Mouse (Mus musculus): Measurements from ENCODE around the gene Cc2d2b. TPM values are rescaled to one million over a fixed set of nuclear protein-coding genes. Genes with fewer than 3 reads are reported as not detected.

Gene Cc2d2b
- not detected for polyA plus RNA-seq (2014; fragmentation: Illumina TruSeq; extraction: RNeasy Lipid Tissue Mini Kit (QIAGEN cat#74804); ENCODE audit: low read depth, low replicate concordance)

GRCm38 (mm10) chr19:40748559-40748958, at the start of gene Cc2d2b:
TSS of gene Cc2d2b (plus strand) at chr19:40748753.

GRCm38 (mm10) chr19:40830703-40831415, 82.3 kb downstream of the Cc2d2b start, which contains the start of gene Ccnj:
TSS of gene Ccnj (plus strand) at chr19:40831279.

Other genes starting within 250 kb of the Cc2d2b start
- 108 TPM for gene Sorbs1, start 235.0 kb upstream of the Cc2d2b start, polyA plus RNA-seq (2014; fragmentation: Illumina TruSeq; extraction: RNeasy Lipid Tissue Mini Kit (QIAGEN cat#74804); ENCODE audit: low read depth, low replicate concordance)
- 0.61 TPM for gene Aldh18a1, start 160.3 kb upstream of the Cc2d2b start, polyA plus RNA-seq (2014; fragmentation: Illumina TruSeq; extraction: RNeasy Lipid Tissue Mini Kit (QIAGEN cat#74804); ENCODE audit: low read depth, low replicate concordance)
- 4.1 TPM for gene Tctn3, start 136.5 kb upstream of the Cc2d2b start, polyA plus RNA-seq (2014; fragmentation: Illumina TruSeq; extraction: RNeasy Lipid Tissue Mini Kit (QIAGEN cat#74804); ENCODE audit: low read depth, low replicate concordance)
- 12.7 TPM for gene Entpd1, start 136.4 kb upstream of the Cc2d2b start, polyA plus RNA-seq (2014; fragmentation: Illumina TruSeq; extraction: RNeasy Lipid Tissue Mini Kit (QIAGEN cat#74804); ENCODE audit: low read depth, low replicate concordance)
- gene Ccnj, start 82.5 kb downstream of the Cc2d2b start, polyA plus RNA-seq (2014; fragmentation: Illumina TruSeq; extraction: RNeasy Lipid Tissue Mini Kit (QIAGEN cat#74804); ENCODE audit: low read depth, low replicate concordance), result 3.5 TPM
- gene Zfp518a, start 146.0 kb downstream of the Cc2d2b start, polyA plus RNA-seq (2014; fragmentation: Illumina TruSeq; extraction: RNeasy Lipid Tissue Mini Kit (QIAGEN cat#74804); ENCODE audit: low read depth, low replicate concordance), result 35.2 TPM
- gene Blnk, start 245.8 kb downstream of the Cc2d2b start, polyA plus RNA-seq (2014; fragmentation: Illumina TruSeq; extraction: RNeasy Lipid Tissue Mini Kit (QIAGEN cat#74804); ENCODE audit: low read depth, low replicate concordance), result 18.2 TPM